Mouse (Mus musculus) heart, postnatal 0 days (tissue): ENCODE data around the gene Pigu. TPM values are rescaled to one million over a fixed set of nuclear protein-coding genes. Genes with fewer than 3 reads are reported as not detected.

Experiments used
- ATAC-seq: fragments of 200-750 bp; cut with Nextera tagmentation; 2 replicates; pipeline ENCODE4 v1.8.0; 2017; ENCODE audit warnings: low read depth, moderate number of reproducible peaks, moderate library complexity; ENCODE audit not compliant: insufficient read depth
- DNase-seq: peaks from one replicate; pipeline ENCODE4 v3.0.0-alpha.2; 2016; ENCODE audit warnings: low spot score
- H3K27ac ChIP-seq: fragments of 300-500 bp; sonication (generic); 2 replicates; pipeline ENCODE4 v1.5.1; 2014; ENCODE audit warnings: low read depth, mild to moderate bottlenecking
- H3K27me3 ChIP-seq: fragments of 300-500 bp; sonication (generic); 2 replicates; pipeline ENCODE4 v1.6.1; 2014; ENCODE audit warnings: low read length, mixed read lengths; ENCODE audit not compliant: control insufficient read depth, insufficient read depth
- H3K36me3 ChIP-seq: fragments of 300-500 bp; sonication (generic); replicated peaks from 2 replicates; pipeline ENCODE4 v1.6.1; 2014; ENCODE audit warnings: low read length, mixed read lengths; ENCODE audit not compliant: control insufficient read depth, insufficient read depth
- H3K4me1 ChIP-seq: fragments of 300-500 bp; sonication (generic); 2 replicates; pipeline ENCODE4 v1.6.1; 2014; ENCODE audit warnings: antibody characterized with exemption; ENCODE audit not compliant: control insufficient read depth, insufficient read depth
- H3K4me2 ChIP-seq: fragments of 300-500 bp; sonication (generic); 2 replicates; pipeline ENCODE4 v1.6.1; 2014; ENCODE audit warnings: low read depth, mild to moderate bottlenecking, low read length, moderate library complexity
- H3K4me3 ChIP-seq: fragments of 300-500 bp; sonication (generic); 2 replicates; pipeline ENCODE4 v1.5.1; 2014; ENCODE audit warnings: low read depth, low read length
- H3K9ac ChIP-seq: fragments of 300-500 bp; sonication (generic); replicated peaks from 2 replicates; pipeline ENCODE4 v1.6.1; 2014; ENCODE audit warnings: low read depth, low read length, mixed read lengths
- H3K9me3 ChIP-seq: fragments of 300-500 bp; sonication (generic); replicated peaks from 2 replicates; pipeline ENCODE4 v1.6.1; 2016; ENCODE audit warnings: low read length; ENCODE audit not compliant: control insufficient read depth
- CTCF ChIP-seq: IDR thresholded peaks from 2 replicates; pipeline ENCODE4 v1.5.1; 2016; ENCODE audit warnings: antibody characterized with exemption, control low read depth, low read depth
- EP300 ChIP-seq: IDR thresholded peaks from 2 replicates; pipeline ENCODE4 v1.6.1; 2016; ENCODE audit warnings: antibody characterized with exemption, low read depth
- WGBS: fragments of 180-500 bp; shearing (Covaris S2); extraction: QIAGEN DNeasy Blood & Tissue Kit; methylation state at CpG from one replicate; pipeline ENCODE4 v1.1.7; 2014; 5-methylcytosine and 5-hydroxymethylcytosine counted together
- polyA plus RNA-seq: library from polyadenylated mRNA; unstranded; fragments of >200 nt; fragmentation: Nextera tagmentation; extraction: Ambion mirVana; gene quantifications from 2 replicates; pipeline ENCODE4 v1.2.1, GENCODE M21; 2015
- total RNA-seq: library from RNA; depleted of rRNA; stranded (reverse); fragments of >200 nt; gene quantifications from 2 replicates; pipeline ENCODE4 v1.2.3, GENCODE M21; 2014; ENCODE audit warnings: low replicate concordance

Pigu gene
- total and polyA plus RNA-seq, 2 experiments from 2014 or later: 43.3 to 43.7 TPM

DNA sequence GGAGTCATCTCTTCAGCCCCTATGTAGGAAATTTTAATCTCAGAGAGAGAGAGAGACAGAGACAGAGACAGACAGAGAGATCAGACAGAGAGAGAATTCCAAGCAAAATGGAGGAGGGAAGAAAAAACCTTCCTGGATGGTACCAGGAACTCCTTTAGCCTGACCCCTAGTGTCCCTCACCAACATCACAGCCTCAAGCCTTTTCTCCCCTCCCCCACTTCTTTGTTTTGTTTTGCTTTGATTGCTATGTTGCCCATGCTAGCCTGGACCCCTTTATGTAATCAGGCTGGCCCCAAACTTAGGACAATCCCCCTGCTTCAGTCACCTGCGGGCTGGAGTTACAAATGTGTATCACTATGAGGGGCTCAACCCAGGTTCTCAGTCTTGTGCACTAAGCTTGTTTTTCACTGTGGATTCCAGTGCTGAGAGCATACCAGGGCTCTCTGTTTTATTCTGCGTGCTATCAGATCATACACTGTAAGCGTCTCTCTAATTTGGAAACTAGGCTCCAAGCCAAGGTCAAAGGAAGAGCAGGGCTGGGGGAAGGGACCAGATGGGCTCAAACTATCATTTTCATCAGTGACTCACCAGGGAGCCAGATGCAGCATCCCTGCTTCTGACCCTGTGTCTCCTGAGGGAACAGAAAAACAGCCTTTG lies 48.2 kb downstream of the Pigu start:
- peak overlapping the region; percentile 57 for H3K27ac ChIP-seq
- ATAC-seq: peak; percentile 77
- H3K9me3 ChIP-seq: no peaks in the 10 kb centered on the region
- 0 out of 2 replicates have a peak, but pooled peaks cover 2% of the 10 kb centered on the region for H3K4me1 ChIP-seq
- H3K36me3 ChIP-seq: peaks cover 24% of the 10 kb centered on the region
- 11% methylated on average over 3 of the region's 3 CpGs for WGBS
- H3K9ac ChIP-seq: no peak overlapping the region
- no peaks in the 10 kb centered on the region for H3K27me3 ChIP-seq
- peak; percentile 75 for DNase-seq
- no peak overlapping the region for H3K4me2 ChIP-seq
- TF ChIP-seq CTCF (peak; percentile 69), EP300 (no peak)
- no peak overlapping the region for H3K4me3 ChIP-seq

- no peaks in the 10 kb centered on the region for H3K9me3 ChIP-seq
- DNase-seq: peak; percentile 75
- ATAC-seq: peak; percentile 88
- 28% methylated on average over 4 of the region's 4 CpGs for WGBS
- peak overlapping the region; percentile 87 for H3K27ac ChIP-seq
- no peak overlapping the region for H3K4me3 ChIP-seq
- TF ChIP-seq CTCF (no peak), EP300 (no peak)
- no peak overlapping the region for H3K9ac ChIP-seq
- peaks cover 45% of the 10 kb centered on the region for H3K36me3 ChIP-seq
- no peaks in the 10 kb centered on the region for H3K27me3 ChIP-seq
- H3K4me1 ChIP-seq: no peaks in the 10 kb centered on the region
- H3K4me2 ChIP-seq: peak overlapping the region; percentile 30; the same call in 1 of the 2 replicates
Observed at GRCm38 (mm10) chr2:155299563-155299962, 57.7 kb downstream of the Pigu start.

- no peaks in the 10 kb centered on the region for H3K9me3 ChIP-seq
- no peaks in the 10 kb centered on the region for H3K4me1 ChIP-seq
- peaks cover 51% of the 10 kb centered on the region for H3K36me3 ChIP-seq
- 93% methylated on average over 6 of the region's 6 CpGs for WGBS
- DNase-seq: no peak
- ATAC-seq: no peak
- no peak overlapping the region for H3K9ac ChIP-seq
- TF ChIP-seq EP300: no peak
- no peak for TF ChIP-seq CTCF
- H3K27ac ChIP-seq: no peak overlapping the region
- no peak overlapping the region for H3K4me3 ChIP-seq
- no peak overlapping the region for H3K4me2 ChIP-seq
- H3K27me3 ChIP-seq: no peaks in the 10 kb centered on the region
Observed at GRCm38 (mm10) chr2:155295453-155295852, 61.8 kb downstream of the Pigu start.

- no peak for ATAC-seq
- 88% methylated on average over 4 of the region's 4 CpGs for WGBS
- H3K9me3 ChIP-seq: no peaks in the 10 kb centered on the region
- TF ChIP-seq CTCF (no peak), EP300 (no peak)
- DNase-seq: no peak
- peaks cover 49% of the 10 kb centered on the region for H3K36me3 ChIP-seq
- H3K27ac ChIP-seq: peak overlapping the region; percentile 81
- H3K4me3 ChIP-seq: no peak overlapping the region
- H3K4me2 ChIP-seq: no peak overlapping the region
- H3K9ac ChIP-seq: no peak overlapping the region
- no peaks in the 10 kb centered on the region for H3K27me3 ChIP-seq
- no peaks in the 10 kb centered on the region for H3K4me1 ChIP-seq
Observed at GRCm38 (mm10) chr2:155293946-155294345, 63.3 kb downstream of the Pigu start.

DNA sequence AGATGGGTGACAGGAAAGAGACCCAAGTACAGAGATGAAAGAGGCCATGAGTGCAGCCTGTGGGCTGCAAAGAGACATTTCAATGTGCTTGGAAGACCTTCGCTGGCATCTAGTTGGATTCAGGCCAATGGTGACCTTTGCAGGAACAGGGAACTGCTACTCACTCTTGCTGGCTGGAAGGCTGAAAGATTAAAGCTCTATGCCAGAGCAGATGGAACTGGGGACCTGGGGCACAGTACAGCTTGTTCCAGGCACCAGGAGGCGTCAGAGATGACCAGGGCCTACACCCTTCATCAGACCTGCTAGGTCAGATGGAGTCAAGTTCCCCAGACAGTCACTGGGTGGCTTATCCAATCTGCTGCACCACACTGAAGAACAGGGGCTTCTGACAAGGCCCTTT lies 63.8 kb downstream of the Pigu start:
- ATAC-seq: peak; percentile 94
- Histone ChIP-seq H3K36me3 (peaks cover 43% of the 10 kb centered on the region), H3K27ac (peak overlapping the region; percentile 81)

More for the DNA sequence above, 63.8 kb downstream of the Pigu start:
- DNase-seq: peak; percentile 86
- Histone ChIP-seq H3K4me2 (no peak overlapping the region), H3K9me3 (no peaks in the 10 kb centered on the region), H3K27me3 (no peaks in the 10 kb centered on the region), H3K4me1 (no peaks in the 10 kb centered on the region), H3K9ac (no peak overlapping the region; the same call in 1 of the 2 replicates), H3K4me3 (no peak overlapping the region)
- WGBS: 45% methylated on average over 2 of the region's 2 CpGs
- TF ChIP-seq CTCF (peak; percentile 41), EP300 (peak; percentile 82)
